Comparison of ENCODE assay signal across 8 mouse cellular contexts in genomic region chr15:100615825-100616220, GRCm38 (mm10). TPM values are rescaled to one million over a fixed set of nuclear protein-coding genes. Genes with fewer than 3 reads are reported as not detected.
DNase-seq lines count a peak whose midpoint lies in the region; ATAC-seq and TF ChIP-seq lines count a peak whose summit lies in the region.

No protein-coding gene starts in this region.

- no peak for TF ChIP-seq CTCF in cortical plate, adult 2 months (IDR thresholded peaks at IDR 0.05; ENCODE audit: extremely low read depth, insufficient read depth, low read length)

- intact Hi-C loops in left cerebral cortex, postnatal 10 days (cut with DNase I) = loop anchor here (5.0 kb wide), 1 partner anchor 66 kb away; no protein-coding TSS in a partner anchor

- TF ChIP-seq POLR2A in cortical plate, adult 2 months (IDR thresholded peaks at IDR 0.05; ENCODE audit: extremely low read depth, insufficient read depth, low read length) = no peak; the same call in 1 of the 2 replicates

- 0 out of 2 replicates have a peak, but pooled peaks cover 1% of the 10 kb centered on the region for H3K4me1 ChIP-seq in cortical plate, adult 2 months (ENCODE audit: control insufficient read depth, insufficient read depth, low read length)

- H3K27ac ChIP-seq in cortical plate, adult 2 months (ENCODE audit: insufficient read depth, low read length) = peak overlapping the region; percentile 79

- DNase-seq in adrenal gland, adult (ENCODE audit: inconsistent age in 2 of 2, low spot score in 1 of 2) = peak; percentile 92 to 97
- peak; percentile 73 to 84 for DNase-seq in gastrocnemius, adult 8-10 months (ENCODE audit: low spot score in 2 of 2)
- DNase-seq in hindlimb bud, embryonic 11.5 days (ENCODE audit: extremely low spot score, low read depth, low spot score) = peak; percentile 54
- peak; percentile 86 to 95 for DNase-seq in left cerebral cortex, postnatal 10 days (ENCODE audit: extremely low spot score in 1 of 2, low spot score in 2 of 2)
- peak; percentile 96 for DNase-seq in right cerebral cortex, postnatal 14 days
- DNase-seq in urinary bladder, postnatal 25 days (ENCODE audit: low spot score) = peak; percentile 84

- peak; percentile 54 for ATAC-seq in megakaryocyte progenitor cell, adult 5-6 weeks (replicated peaks; ENCODE audit: poor library complexity)

- peak overlapping the region; percentile 70 for H3K4me3 ChIP-seq in cortical plate, adult 2 months (ENCODE audit: insufficient read depth, low read length)

RNA-seq across cellular contexts. Expression of gene Dazap2, which starts 0.7 kb away (rescaled TPM):
- polyA plus RNA-seq in cortical plate, adult 2 months (2012; rRNA removed) = 202 and 216 TPM in 2 replicates
- 10 to 100 TPM; 54.7 to 69.4 (median 57.5) TPM for total RNA-seq in gastrocnemius, adult 8-10 months (2022)
- total RNA-seq in left cerebral cortex, postnatal 10 days (2021) = 10 to 100 TPM; 75.3 to 76.8 TPM
- 334 and 357 TPM in 2 replicates for total RNA-seq in megakaryocyte progenitor cell, adult 5-6 weeks (2015)
- total RNA-seq in megakaryocyte progenitor cell, adult 5-6 weeks (2017) = 136 and 150 TPM in 2 replicates

RNA-seq across cellular contexts. Expression of gene Pou6f1, which starts 16.0 kb away (rescaled TPM):
- 120 and 132 TPM in 2 replicates for polyA plus RNA-seq in cortical plate, adult 2 months (2012; rRNA removed)
- 10 to 100 TPM; 14.7 to 16.6 (median 16.2) TPM for total RNA-seq in gastrocnemius, adult 8-10 months (2022)
- 100 to 1,000 TPM; 102 to 120 TPM for total RNA-seq in left cerebral cortex, postnatal 10 days (2021)
- total RNA-seq in megakaryocyte progenitor cell, adult 5-6 weeks (2015) = 0.02 and 0.49 TPM in 2 replicates
- total RNA-seq in megakaryocyte progenitor cell, adult 5-6 weeks (2017) = 0.78 TPM in 1 of 2 replicates, not detected in the other

RNA-seq across cellular contexts. Expression of gene Smagp, which starts 20.9 kb away (rescaled TPM):
- 4.2 and 4.4 TPM in 2 replicates for polyA plus RNA-seq in cortical plate, adult 2 months (2012; rRNA removed)
- 1 to 10 TPM; 1.6 to 4.0 (median 2.1) TPM for total RNA-seq in gastrocnemius, adult 8-10 months (2022)
- 1 to 10 TPM; 2.4 to 2.6 TPM for total RNA-seq in left cerebral cortex, postnatal 10 days (2021)
- total RNA-seq in megakaryocyte progenitor cell, adult 5-6 weeks (2015) = 0.64 and 1.1 TPM in 2 replicates
- total RNA-seq in megakaryocyte progenitor cell, adult 5-6 weeks (2017) = 0.71 TPM in 1 of 2 replicates, not detected in the other

RNA-seq across cellular contexts. Expression of gene Bin2, which starts 53.5 kb away (rescaled TPM):
- 7.4 and 7.6 TPM in 2 replicates for polyA plus RNA-seq in cortical plate, adult 2 months (2012; rRNA removed)
- under 1 TPM in 2 of 4 experiments, not detected in 2; 0.36 to 0.40 TPM for total RNA-seq in gastrocnemius, adult 8-10 months (2022)
- total RNA-seq in left cerebral cortex, postnatal 10 days (2021) = 1 to 10 TPM; 5.1 to 5.6 TPM
- 129 and 133 TPM in 2 replicates for total RNA-seq in megakaryocyte progenitor cell, adult 5-6 weeks (2015)
- total RNA-seq in megakaryocyte progenitor cell, adult 5-6 weeks (2017) = 98.9 and 105 TPM in 2 replicates

Comparison
In these comparisons a context has a peak if more than half of its experiments do, and no peak if none do; other contexts are left out.
1. Peak in every context shown above with its lines: DNase-seq, ATAC-seq, H3K4me3 ChIP-seq and H3K27ac ChIP-seq.
2. RNA of gene Pou6f1, which starts 16.0 kb away (total RNA-seq): 102 to 120 TPM in left cerebral cortex, postnatal 10 days and 14.7 to 16.6 TPM in gastrocnemius, adult 8-10 months; 0.02 to 0.78 TPM in megakaryocyte progenitor cell, adult 5-6 weeks; every median in the first group is over 4 times any median in the second.